Mouse (Mus musculus): Measurements from ENCODE around the gene Pacsin2. TPM values are rescaled to one million over a fixed set of nuclear protein-coding genes. Genes with fewer than 3 reads are reported as not detected.

Pacsin2 gene
- polyA plus RNA-seq, 2 experiments = 41.6 to 58.4 TPM

GRCm38 (mm10) chr15:83478096-83478495 lies 13.7 kb upstream of the Pacsin2 start:
- Histone ChIP-seq H3K4me1 (ENCODE audit: control insufficient read depth, insufficient read depth, low read length) (peaks cover 11% of the 10 kb centered on the region), H3K4me2 (replicated peaks; ENCODE audit: low read depth, low read length, severe bottlenecking) (no peak overlapping the region), H3K9ac (ENCODE audit: low read depth, low read length, severe bottlenecking) (no peak overlapping the region), H3K36me3 (ENCODE audit: control insufficient read depth, insufficient read depth, low read length) (no peaks in the 10 kb centered on the region), H3K9me3 (ENCODE audit: control insufficient read depth, low read length) (no peaks in the 10 kb centered on the region), H3K4me3 (replicated peaks; ENCODE audit: low read length) (no peak overlapping the region), H3K27ac (replicated peaks; ENCODE audit: low read depth, low read length) (no peak overlapping the region), H3K27me3 (ENCODE audit: control insufficient read depth, insufficient read depth, low read length) (no peaks in the 10 kb centered on the region)
- 68% methylated on average over 3 of the region's 3 CpGs for WGBS
- ATAC-seq (ENCODE audit: low FRiP score, low read depth) = no peak
- DNase-seq (ENCODE audit: low spot score) = no peak
- no peak for TF ChIP-seq POLR2A (IDR thresholded peaks at IDR 0.05; ENCODE audit: borderline replicate concordance, extremely low read depth, insufficient read depth, insufficient read length)

GRCm38 (mm10) chr15:83476593-83477273 lies 12.3 kb upstream of the Pacsin2 start:
- 84% methylated on average over 12 of the region's 12 CpGs for WGBS
- H3K36me3 ChIP-seq (ENCODE audit: control insufficient read depth, insufficient read depth, low read length) = no peaks in the 10 kb centered on the region
- H3K27me3 ChIP-seq (ENCODE audit: control insufficient read depth, insufficient read depth, low read length) = no peaks in the 10 kb centered on the region
- ATAC-seq (ENCODE audit: low FRiP score, low read depth) (no peak), DNase-seq (ENCODE audit: low spot score) (no peak)
- TF ChIP-seq POLR2A (IDR thresholded peaks at IDR 0.05; ENCODE audit: borderline replicate concordance, extremely low read depth, insufficient read depth, insufficient read length) = no peak
- no peak overlapping the region for H3K4me2 ChIP-seq (replicated peaks; ENCODE audit: low read depth, low read length, severe bottlenecking)
- H3K9ac ChIP-seq (ENCODE audit: low read depth, low read length, severe bottlenecking) = no peak overlapping the region
- H3K4me1 ChIP-seq (ENCODE audit: control insufficient read depth, insufficient read depth, low read length) = peaks cover 11% of the 10 kb centered on the region
- no peak overlapping the region for H3K27ac ChIP-seq (replicated peaks; ENCODE audit: low read depth, low read length)
- H3K9me3 ChIP-seq (ENCODE audit: control insufficient read depth, low read length) = no peaks in the 10 kb centered on the region
- no peak overlapping the region for H3K4me3 ChIP-seq (replicated peaks; ENCODE audit: low read length)

- Histone ChIP-seq H3K4me3 (replicated peaks; ENCODE audit: low read length) (no peak overlapping the region), H3K27me3 (ENCODE audit: control insufficient read depth, insufficient read depth, low read length) (no peaks in the 10 kb centered on the region), H3K27ac (replicated peaks; ENCODE audit: low read depth, low read length) (no peak overlapping the region), H3K9me3 (ENCODE audit: control insufficient read depth, low read length) (no peaks in the 10 kb centered on the region), H3K9ac (ENCODE audit: low read depth, low read length, severe bottlenecking) (no peak overlapping the region), H3K4me1 (ENCODE audit: control insufficient read depth, insufficient read depth, low read length) (peaks cover 11% of the 10 kb centered on the region), H3K4me2 (replicated peaks; ENCODE audit: low read depth, low read length, severe bottlenecking) (no peak overlapping the region; the same call in 1 of the 2 replicates), H3K36me3 (ENCODE audit: control insufficient read depth, insufficient read depth, low read length) (no peaks in the 10 kb centered on the region)
- no peak for ATAC-seq (ENCODE audit: low FRiP score, low read depth)
- TF ChIP-seq POLR2A (IDR thresholded peaks at IDR 0.05; ENCODE audit: borderline replicate concordance, extremely low read depth, insufficient read depth, insufficient read length) = no peak
- peak; percentile 37 for DNase-seq (ENCODE audit: low spot score)
- 8% methylated on average over 5 of the region's 5 CpGs for WGBS
Measured at GRCm38 (mm10) chr15:83474466-83474836, 10.0 kb upstream of the Pacsin2 start.

- ATAC-seq (ENCODE audit: low FRiP score, low read depth) = peak; percentile 72
- Histone ChIP-seq H3K27me3 (ENCODE audit: control insufficient read depth, insufficient read depth, low read length) (no peaks in the 10 kb centered on the region), H3K36me3 (ENCODE audit: control insufficient read depth, insufficient read depth, low read length) (no peaks in the 10 kb centered on the region), H3K9me3 (ENCODE audit: control insufficient read depth, low read length) (no peaks in the 10 kb centered on the region), H3K4me2 (replicated peaks; ENCODE audit: low read depth, low read length, severe bottlenecking) (no peak overlapping the region; the same call in 1 of the 2 replicates), H3K27ac (replicated peaks; ENCODE audit: low read depth, low read length) (peak overlapping the region; percentile 58; the same call in 1 of the 2 replicates), H3K4me3 (replicated peaks; ENCODE audit: low read length) (no peak overlapping the region), H3K9ac (ENCODE audit: low read depth, low read length, severe bottlenecking) (no peak overlapping the region), H3K4me1 (ENCODE audit: control insufficient read depth, insufficient read depth, low read length) (peaks cover 11% of the 10 kb centered on the region)
- 35% methylated on average over 10 of the region's 10 CpGs for WGBS
- DNase-seq (ENCODE audit: low spot score) = peak; percentile 68
- no peak for TF ChIP-seq POLR2A (IDR thresholded peaks at IDR 0.05; ENCODE audit: borderline replicate concordance, extremely low read depth, insufficient read depth, insufficient read length)
Measured at GRCm38 (mm10) chr15:83473832-83474465, 9.5 kb upstream of the Pacsin2 start.

GRCm38 (mm10) chr15:83473251-83473650 lies 8.8 kb upstream of the Pacsin2 start:
- ATAC-seq (ENCODE audit: low FRiP score, low read depth) (no peak), DNase-seq (ENCODE audit: low spot score) (no peak)
- Histone ChIP-seq H3K9me3 (ENCODE audit: control insufficient read depth, low read length) (no peaks in the 10 kb centered on the region), H3K27me3 (ENCODE audit: control insufficient read depth, insufficient read depth, low read length) (no peaks in the 10 kb centered on the region), H3K4me3 (replicated peaks; ENCODE audit: low read length) (no peak overlapping the region), H3K4me1 (ENCODE audit: control insufficient read depth, insufficient read depth, low read length) (peaks cover 11% of the 10 kb centered on the region), H3K27ac (replicated peaks; ENCODE audit: low read depth, low read length) (no peak overlapping the region), H3K4me2 (replicated peaks; ENCODE audit: low read depth, low read length, severe bottlenecking) (no peak overlapping the region), H3K36me3 (ENCODE audit: control insufficient read depth, insufficient read depth, low read length) (no peaks in the 10 kb centered on the region), H3K9ac (ENCODE audit: low read depth, low read length, severe bottlenecking) (no peak overlapping the region)
- WGBS = 100% methylated on average over 1 of the region's 1 CpGs
- TF ChIP-seq POLR2A (IDR thresholded peaks at IDR 0.05; ENCODE audit: borderline replicate concordance, extremely low read depth, insufficient read depth, insufficient read length) = no peak
